Mouse (Mus musculus) midbrain, postnatal 0 days (tissue): ENCODE measurements around the gene Uvssa. TPM values are rescaled to one million over a fixed set of nuclear protein-coding genes. Genes with fewer than 3 reads are reported as not detected.

ENCODE experiments used
- ATAC-seq: fragments of 200-750 bp; cut with Nextera tagmentation; 2 replicates; pipeline ENCODE4 v1.8.0; 2017; ENCODE audit warnings: moderate number of reproducible peaks, mild to moderate bottlenecking, moderate TSS enrichment, moderate library complexity; ENCODE audit not compliant: low FRiP score
- DNase-seq: peaks from one replicate; pipeline ENCODE4 v3.0.0-alpha.2; 2015; ENCODE audit warnings: low spot score
- H3K27ac ChIP-seq: fragments of 300-500 bp; sonication (generic); 2 replicates; pipeline ENCODE4 v1.5.1; 2014; ENCODE audit warnings: low read depth, mild to moderate bottlenecking, low read length, mixed read lengths
- H3K27me3 ChIP-seq: fragments of 300-500 bp; sonication (generic); 2 replicates; pipeline ENCODE4 v1.6.1; 2014; ENCODE audit warnings: low read length, control low read depth, mixed read lengths; ENCODE audit not compliant: insufficient read depth
- H3K36me3 ChIP-seq: fragments of 300-500 bp; sonication (generic); 2 replicates; pipeline ENCODE4 v1.6.1; 2014; ENCODE audit warnings: low read length, control low read depth, mixed read lengths; ENCODE audit not compliant: insufficient read depth
- H3K4me1 ChIP-seq: fragments of 300-500 bp; sonication (generic); 2 replicates; pipeline ENCODE4 v1.6.1; 2014; ENCODE audit warnings: mild to moderate bottlenecking, control low read depth, antibody characterized with exemption, low read length, mixed read lengths; ENCODE audit not compliant: insufficient read depth
- H3K4me2 ChIP-seq: fragments of 300-500 bp; sonication (generic); 2 replicates; pipeline ENCODE4 v1.6.1; 2014; ENCODE audit warnings: low read depth, mild to moderate bottlenecking, low read length, mixed read lengths; ENCODE audit not compliant: poor library complexity, severe bottlenecking
- H3K4me3 ChIP-seq: fragments of 300-500 bp; sonication (generic); 2 replicates; pipeline ENCODE4 v1.5.1; 2014; ENCODE audit warnings: low read depth, mild to moderate bottlenecking, low read length, moderate library complexity
- H3K9ac ChIP-seq: fragments of 300-500 bp; sonication (generic); replicated peaks from 2 replicates; pipeline ENCODE4 v1.6.1; 2014; ENCODE audit warnings: mild to moderate bottlenecking, low read length, moderate library complexity, mixed read lengths; ENCODE audit not compliant: poor library complexity, severe bottlenecking
- H3K9me3 ChIP-seq: fragments of 300-500 bp; sonication (generic); 2 replicates; pipeline ENCODE4 v1.6.1; 2016; ENCODE audit warnings: low read length, control low read depth
- CTCF ChIP-seq: IDR thresholded peaks from 2 replicates; pipeline ENCODE4 v1.5.1; 2016; ENCODE audit warnings: antibody characterized with exemption, mild to moderate bottlenecking
- WGBS: fragments of 180-500 bp; shearing (Covaris S2); extraction: QIAGEN DNeasy Blood & Tissue Kit; methylation state at CpG from one replicate; pipeline ENCODE4 v1.1.7; 2014; 5-methylcytosine and 5-hydroxymethylcytosine counted together
- polyA plus RNA-seq: library from polyadenylated mRNA; unstranded; fragments of >200 nt; fragmentation: Nextera tagmentation; extraction: Ambion mirVana; gene quantifications from 2 replicates; pipeline ENCODE4 v1.2.1, GENCODE M21; 2015
- total RNA-seq: library from RNA; depleted of rRNA; stranded (reverse); fragments of >200 nt; gene quantifications from 2 replicates; pipeline ENCODE4 v1.2.3, GENCODE M21; 2014; rRNA removed

Gene Uvssa
- total RNA-seq (9.5 and 11.8 TPM in 2 replicates), polyA plus RNA-seq (7.7 and 9.5 TPM in 2 replicates)

DNA sequence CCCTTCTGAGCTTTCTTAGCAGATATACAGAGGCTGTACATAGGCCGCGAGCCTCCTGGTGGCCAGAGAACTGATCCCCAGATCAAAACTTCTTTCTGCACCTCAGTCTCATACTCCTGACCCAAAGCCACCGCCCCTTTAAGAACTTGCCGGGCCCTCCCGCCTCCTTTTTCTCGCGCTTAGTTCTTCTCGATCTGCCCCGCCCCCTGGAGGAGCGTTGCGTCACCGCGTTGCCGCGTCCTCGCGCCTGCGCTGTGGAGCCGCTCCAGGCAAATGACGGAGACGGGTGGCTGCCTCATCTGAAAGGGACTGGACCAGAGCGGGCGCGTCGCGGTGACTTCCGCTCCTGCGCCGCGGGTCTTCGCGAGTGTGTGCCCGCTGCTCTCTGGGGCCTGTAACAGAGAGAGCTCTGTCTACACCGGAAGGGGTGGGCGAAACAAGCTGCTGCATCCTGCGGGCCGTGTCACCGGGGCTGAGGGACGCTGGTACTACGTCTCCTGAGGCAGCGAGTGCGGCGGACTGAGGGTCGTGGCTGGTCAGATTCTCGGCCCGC is at the start of gene Uvssa:
TSS of gene Uvssa (plus strand) at position 248 of the 553 bp plus-strand sequence.
- Histone ChIP-seq H3K4me3 (peak within 1 kb of the TSS; percentile 67), H3K27ac (peak within 1 kb of the TSS; percentile 96), H3K4me2 (peak within 1 kb of the TSS; percentile 90), H3K4me1 (no peaks in the 10 kb centered on the region; the same call in 1 of the 2 replicates), H3K9ac (peak within 1 kb of the TSS; percentile 93), H3K27me3 (no peaks in the 10 kb centered on the region), H3K36me3 (peaks cover 12% of the 10 kb centered on the region), H3K9me3 (no peaks in the 10 kb centered on the region)
- WGBS: under 1% methylated on average over 46 of the region's 46 CpGs
- peak; percentile 62 for TF ChIP-seq CTCF
- peak; percentile 99 for ATAC-seq
- peak; percentile 99 for DNase-seq

DNA sequence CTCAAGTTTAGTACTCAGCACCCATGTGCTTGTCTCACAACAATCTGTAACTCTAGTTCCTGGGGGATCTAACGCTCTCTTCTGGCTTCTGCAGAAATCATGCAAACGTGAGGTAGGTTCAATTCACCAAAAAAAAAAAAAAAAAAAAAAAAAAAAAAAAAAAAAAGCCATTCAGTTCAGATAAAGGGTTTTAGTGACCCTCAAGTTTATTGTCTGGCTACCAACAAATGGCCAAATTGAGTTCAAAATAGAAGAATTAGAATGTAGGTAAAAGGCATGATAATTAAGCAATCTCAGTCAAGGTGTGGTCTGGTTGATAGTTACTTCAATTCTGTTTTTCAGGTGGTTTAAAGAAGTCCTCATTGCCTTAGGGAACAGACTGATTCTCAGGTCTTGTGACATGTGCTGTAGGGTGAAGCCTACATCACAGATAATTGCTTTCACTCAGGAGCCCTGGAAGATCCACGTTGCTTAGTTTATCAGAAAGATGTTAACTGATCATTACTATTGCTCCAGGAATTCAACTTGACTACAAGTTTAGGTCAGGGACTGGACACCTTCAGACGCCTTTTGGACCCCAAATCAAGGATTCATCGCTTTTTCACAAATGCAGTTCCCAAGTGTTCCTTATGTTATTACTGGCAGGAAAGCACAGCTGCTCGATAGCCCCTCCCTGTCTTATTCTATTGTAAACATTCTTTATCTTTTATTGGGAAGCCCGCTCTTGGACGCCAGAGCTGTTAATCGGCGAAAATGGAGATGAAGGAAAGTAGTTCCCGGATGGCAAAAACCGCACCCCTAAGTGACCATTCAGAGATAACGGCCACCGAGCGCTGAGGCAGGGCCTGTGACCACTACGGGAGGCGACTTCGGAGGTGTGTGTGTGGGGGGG is 43.7 kb upstream of the Uvssa start:
- Histone ChIP-seq H3K4me1 (peaks cover 9% of the 10 kb centered on the region; the same call in 1 of the 2 replicates), H3K4me2 (peak overlapping the region; percentile 58), H3K36me3 (peaks cover 3% of the 10 kb centered on the region; the same call in 1 of the 2 replicates), H3K27ac (peak overlapping the region; percentile 83), H3K4me3 (peak overlapping the region; percentile 99), H3K27me3 (no peaks in the 10 kb centered on the region), H3K9me3 (no peaks in the 10 kb centered on the region), H3K9ac (peak overlapping the region; percentile 64)
- DNase-seq (no peak), ATAC-seq (peak; percentile 6; the same call in 1 of the 2 replicates)
- WGBS: 22% methylated on average over 17 of the region's 18 CpGs
- TF ChIP-seq CTCF: no peak

DNA sequence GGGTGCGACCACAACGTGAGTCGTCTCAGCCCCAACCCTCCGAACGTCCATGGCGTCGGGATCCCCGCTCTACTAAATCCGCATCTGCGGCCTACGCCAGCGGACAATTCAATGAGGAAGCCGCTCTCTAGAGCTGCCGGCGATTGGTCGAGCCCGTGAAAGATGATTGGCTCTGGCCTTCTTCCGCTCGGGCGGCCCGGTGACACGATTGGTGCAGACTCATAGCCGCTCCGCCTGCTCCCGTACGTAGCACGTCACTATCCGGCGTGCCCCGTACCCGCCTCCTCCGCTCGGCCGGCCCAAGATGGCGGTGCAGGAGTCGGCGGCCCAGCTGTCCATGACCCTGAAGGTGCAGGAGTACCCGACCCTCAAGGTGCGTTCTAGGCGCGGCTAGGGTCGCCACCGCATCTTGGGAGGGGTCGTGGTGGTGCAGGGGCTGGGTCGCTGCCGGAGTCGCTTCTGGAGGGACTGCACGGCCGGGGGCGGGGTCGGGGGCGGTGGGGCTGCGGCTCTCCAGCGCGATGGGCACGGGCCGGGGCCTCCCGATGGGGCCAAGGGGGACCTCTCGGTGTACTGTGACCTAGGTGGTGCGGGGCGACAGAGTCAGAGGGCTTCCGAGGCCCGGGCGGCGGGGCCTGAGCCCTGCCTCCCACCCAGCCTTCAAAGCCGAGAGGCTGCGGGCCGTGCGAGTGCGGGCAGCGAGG is 42.9 kb upstream of the Uvssa start, which contains the start of gene Maea:
TSS of gene Maea (plus strand) at position 237 of the 704 bp plus-strand sequence.
- H3K4me3 ChIP-seq: peak within 1 kb of the TSS; percentile 99
- peak; percentile 99 for DNase-seq
- TF ChIP-seq CTCF: peak; percentile 1; the same call in 1 of the 2 replicates
- H3K27me3 ChIP-seq: no peaks in the 10 kb centered on the region
- peak within 1 kb of the TSS; percentile 83 for H3K27ac ChIP-seq
- H3K4me1 ChIP-seq: peaks cover 9% of the 10 kb centered on the region; the same call in 1 of the 2 replicates
- ATAC-seq: peak; percentile 100
- H3K9ac ChIP-seq: peak within 1 kb of the TSS; percentile 96
- H3K9me3 ChIP-seq: no peaks in the 10 kb centered on the region
- WGBS: under 1% methylated on average over 57 of the region's 71 CpGs
- peak within 1 kb of the TSS; percentile 76 for H3K4me2 ChIP-seq
- H3K36me3 ChIP-seq: peaks cover 7% of the 10 kb centered on the region; the same call in 1 of the 2 replicates

DNA sequence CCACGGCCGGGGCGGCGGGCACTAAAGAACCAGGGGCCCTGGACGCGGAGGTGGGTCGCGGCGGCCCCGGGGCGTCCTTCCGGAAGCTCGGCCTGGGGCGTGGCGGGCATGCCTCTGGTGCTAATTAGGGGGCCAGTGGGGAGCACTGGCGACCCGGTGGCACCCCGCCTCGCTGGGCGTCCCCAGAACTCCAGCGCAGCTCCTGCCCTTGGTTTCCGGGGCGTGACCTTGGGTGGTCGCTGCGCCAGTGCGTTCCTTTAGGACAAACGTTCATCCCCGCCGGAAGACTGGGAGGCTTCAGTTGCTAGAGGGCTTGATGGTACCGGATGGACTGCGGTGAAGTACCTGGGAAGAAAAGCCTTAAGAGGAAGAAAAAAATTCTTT is 42.4 kb upstream of the Uvssa start:
- H3K27ac ChIP-seq: peak overlapping the region; percentile 83
- TF ChIP-seq CTCF: no peak
- H3K36me3 ChIP-seq: peaks cover 7% of the 10 kb centered on the region; the same call in 1 of the 2 replicates
- 1% methylated on average over 31 of the region's 31 CpGs for WGBS
- H3K9me3 ChIP-seq: no peaks in the 10 kb centered on the region
- ATAC-seq: no peak
- peak overlapping the region; percentile 96 for H3K9ac ChIP-seq
- no peaks in the 10 kb centered on the region for H3K27me3 ChIP-seq
- peak; percentile 12 for DNase-seq
- peak overlapping the region; percentile 99 for H3K4me3 ChIP-seq
- H3K4me2 ChIP-seq: peak overlapping the region; percentile 76
- peaks cover 9% of the 10 kb centered on the region; the same call in 1 of the 2 replicates for H3K4me1 ChIP-seq

DNA sequence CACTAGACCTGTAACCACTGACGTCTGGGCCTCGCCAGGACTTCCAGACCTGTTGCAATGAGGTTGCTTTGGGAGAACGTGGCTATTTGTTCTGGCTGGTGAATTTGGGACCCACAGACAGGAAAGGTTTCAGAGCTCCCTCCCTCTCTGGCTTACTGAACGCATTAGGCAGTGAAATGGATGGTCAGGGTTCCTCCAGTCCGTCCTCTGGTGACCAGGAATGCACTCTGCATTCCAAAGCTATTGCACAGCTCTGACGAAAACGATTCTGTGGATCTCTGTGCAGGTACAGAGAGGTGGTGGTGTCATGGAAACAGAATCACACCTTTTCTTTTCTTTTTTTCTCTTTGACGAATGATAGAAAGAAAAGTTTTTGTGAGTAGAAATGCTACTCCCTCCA is 41.1 kb upstream of the Uvssa start:
- peaks cover 9% of the 10 kb centered on the region; the same call in 1 of the 2 replicates for H3K4me1 ChIP-seq
- DNase-seq: no peak
- WGBS: 76% methylated on average over 8 of the region's 8 CpGs
- TF ChIP-seq CTCF: no peak
- H3K4me2 ChIP-seq: peak overlapping the region; percentile 76
- H3K4me3 ChIP-seq: no peak overlapping the region; the same call in none of the 2 replicates
- no peak for ATAC-seq
- H3K27me3 ChIP-seq: no peaks in the 10 kb centered on the region
- H3K9me3 ChIP-seq: no peaks in the 10 kb centered on the region
- H3K9ac ChIP-seq: no peak overlapping the region
- no peak overlapping the region for H3K27ac ChIP-seq
- H3K36me3 ChIP-seq: peaks cover 7% of the 10 kb centered on the region; the same call in 1 of the 2 replicates
